In genomic region chr15:29680865-29681264, GRCm38 (mm10) we compare ENCODE assay signal across 23 mouse cellular contexts.
DNase-seq lines count a peak whose midpoint lies in the region; ATAC-seq and TF ChIP-seq lines count a peak whose summit lies in the region.
"Had no signal": no experiment of that assay in that cellular context is flagged by ENCODE, and none has a peak within 500 bp of the region (broad histone marks: within the 10 kb centered on the region; RNA-seq: fewer than 3 reads in every experiment).

No protein-coding gene starts in this region.

- H3K4me3 ChIP-seq in C2C12 (ENCODE audit: insufficient read depth, poor library complexity, severe bottlenecking) (no peak overlapping the region), myocyte (no peak overlapping the region)

- H3K27me3 ChIP-seq in C2C12 (ENCODE audit: control insufficient read depth, insufficient read depth, insufficient read length) = no peaks in the 10 kb centered on the region
- H3K27me3 ChIP-seq in myocyte (ENCODE audit: control insufficient read depth, insufficient read depth, insufficient read length) = no peaks in the 10 kb centered on the region
- H3K27me3 ChIP-seq: CH12.LX, Patski had no signal

- H3ac ChIP-seq in C2C12 (ENCODE audit: control insufficient read depth, insufficient read length, low read depth) = no peak overlapping the region
- H3ac ChIP-seq in myocyte (ENCODE audit: control insufficient read depth, insufficient read length) = no peak overlapping the region

- H3K79me2 ChIP-seq in C2C12 (ENCODE audit: control insufficient read depth, insufficient read depth) (no peaks in the 10 kb centered on the region), myocyte (ENCODE audit: control insufficient read depth, insufficient read depth) (no peaks in the 10 kb centered on the region)

- no peaks in the 10 kb centered on the region for H3K36me3 ChIP-seq in C2C12 (ENCODE audit: control insufficient read depth, insufficient read depth)
- H3K36me3 ChIP-seq in myocyte (ENCODE audit: control insufficient read depth, insufficient read depth) = no peaks in the 10 kb centered on the region
- H3K36me3 ChIP-seq: G1E had no signal

- no peaks in the 10 kb centered on the region for H3K79me3 ChIP-seq in C2C12 (ENCODE audit: low read depth)

- no peak for ATAC-seq in erythroblast, adult 5-6 weeks (replicated peaks; ENCODE audit: low FRiP score, poor library complexity, severe bottlenecking)
- ATAC-seq: activated CD4-positive, CD25-positive, alpha-beta regulatory T cell, adult 4 months; CD4-positive, CD25-positive, alpha-beta regulatory T cell, adult 4 months; Patski had no signal

- H3K4me2 ChIP-seq in myocyte (ENCODE audit: low read depth) = no peak overlapping the region

- no peak for TF ChIP-seq POLR2A in myocyte (IDR thresholded peaks at IDR 0.05; ENCODE audit: insufficient read length, low read depth)

- DNase-seq in 3T3-L1 (ENCODE audit: low read depth, low spot score) = peak; percentile 19
- DNase-seq in lung, postnatal 10 days = no peak
- no peak for DNase-seq in embryo, embryonic 11 days
- DNase-seq: adrenal gland, adult 2 months; adrenal gland, adult 8-10 months; adrenal gland, postnatal 10 days; adrenal gland, postnatal 14 days; adrenal gland, postnatal 25 days; adrenal gland, postnatal 36 days; B cell, adult 2 months; cerebellum, adult 11 months; cerebellum, adult 11-12 months; cerebellum, adult 18-20 months; cerebellum, adult 2 months; cerebellum, adult 8-10 months had no signal

- no peak for TF ChIP-seq CTCF in C2C12 (IDR thresholded peaks at IDR 0.05; ENCODE audit: control insufficient read depth, insufficient read depth, insufficient read length)

TF ChIP-seq in C2C12, 6 proteins besides CTCF, POLR2A, EP300 and RAD21:
- TF ChIP-seq MYOD1 (IDR thresholded peaks at IDR 0.05; ENCODE audit: control insufficient read depth, insufficient read length, low read depth) = peak; percentile 48
- TF ChIP-seq FOSL1 (IDR thresholded peaks at IDR 0.05; ENCODE audit: insufficient read depth, low read length, poor library complexity, severe bottlenecking) = no peak
- TF ChIP-seq MAX (IDR thresholded peaks at IDR 0.05) = no peak
- TF ChIP-seq USF1 (IDR thresholded peaks at IDR 0.05; ENCODE audit: low read depth) = no peak
- peak; percentile 51 for TF ChIP-seq CEBPB (IDR thresholded peaks at IDR 0.05; ENCODE audit: low read depth)

TF ChIP-seq in myocyte, 11 proteins besides CTCF, POLR2A, EP300 and RAD21:
- TF ChIP-seq E2F4 (IDR thresholded peaks at IDR 0.05; ENCODE audit: insufficient read depth) (no peak), CEBPB (IDR thresholded peaks at IDR 0.05; ENCODE audit: insufficient read depth, poor library complexity, severe bottlenecking) (peak; percentile 85)
